Mouse (Mus musculus): ENCODE measurements around the gene Mycbpap. TPM values are rescaled to one million over a fixed set of nuclear protein-coding genes. Genes with fewer than 3 reads are reported as not detected.

The Mycbpap gene
- polyA plus RNA-seq (2016; fragmentation: Nextera tagmentation; extraction: Ambion mirVana), result 3.7 and 3.8 TPM in 2 replicates

DNA sequence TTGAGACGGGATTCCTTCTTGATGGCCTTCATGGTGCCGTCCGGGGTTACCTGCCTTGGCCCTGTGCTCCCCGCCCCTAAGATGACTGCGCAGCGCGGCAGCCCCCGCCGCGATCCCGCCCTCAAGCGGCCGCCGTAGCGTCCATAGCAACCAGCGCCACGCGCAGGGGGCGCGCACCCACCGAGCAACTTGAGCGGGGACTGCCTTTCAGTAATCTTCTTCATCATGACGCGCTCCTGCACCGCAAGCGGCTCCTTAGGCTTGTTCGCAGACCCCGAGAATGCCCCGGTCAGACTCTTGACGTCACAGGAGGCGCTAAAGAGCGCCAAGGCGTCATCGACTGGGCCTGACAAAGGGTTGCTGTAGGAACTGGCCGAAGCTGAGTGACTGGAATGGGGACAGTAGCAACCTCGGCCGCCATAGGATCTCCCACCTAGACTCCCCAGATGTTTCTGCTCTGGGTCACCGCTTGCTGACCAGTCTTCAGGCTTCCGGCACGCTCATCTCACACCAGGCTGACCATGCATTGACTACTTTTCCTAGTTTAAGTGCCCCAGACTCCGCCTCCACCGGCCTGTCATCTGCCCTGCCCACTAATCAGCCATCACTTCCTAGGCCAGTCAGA, at the start of gene Mycbpap:
Mycbpap (minus strand) TSS at position 524 of the 625 bp plus-strand sequence.
- peaks cover 9% of the 10 kb centered on the region; the same call in 1 of the 2 replicates for H3K27me3 ChIP-seq
- H3K9ac ChIP-seq, result peak within 1 kb of the TSS; percentile 71
- no peaks in the 10 kb centered on the region for H3K36me3 ChIP-seq (replicated peaks)
- H3K4me2 ChIP-seq, result peak within 1 kb of the TSS; percentile 92
- peak within 1 kb of the TSS; percentile 59 for H3K4me3 ChIP-seq (replicated peaks)
- 1% methylated on average over 42 of the region's 42 CpGs for WGBS
- no peaks in the 10 kb centered on the region for H3K9me3 ChIP-seq
- peaks cover 18% of the 10 kb centered on the region for H3K4me1 ChIP-seq
- no peak within 1 kb of the TSS for H3K27ac ChIP-seq
- peak; percentile 75 for ATAC-seq (ENCODE audit: low FRiP score)

GRCm38 (mm10) chr11:94570612-94571011, 49.1 kb upstream of the Mycbpap start:
- no peak for ATAC-seq (ENCODE audit: low FRiP score)
- Histone ChIP-seq H3K36me3 (replicated peaks) (no peaks in the 10 kb centered on the region), H3K27ac (no peak overlapping the region), H3K9me3 (no peaks in the 10 kb centered on the region), H3K4me1 (no peaks in the 10 kb centered on the region), H3K27me3 (peaks cover 10% of the 10 kb centered on the region), H3K9ac (no peak overlapping the region), H3K4me2 (no peak overlapping the region), H3K4me3 (replicated peaks) (no peak overlapping the region)
- WGBS, result 48% methylated on average over 9 of the region's 9 CpGs

- no peak overlapping the region for H3K27ac ChIP-seq
- H3K4me2 ChIP-seq, result no peak overlapping the region
- WGBS, result 90% methylated on average over 7 of the region's 7 CpGs
- H3K9me3 ChIP-seq, result no peaks in the 10 kb centered on the region
- H3K4me3 ChIP-seq (replicated peaks), result no peak overlapping the region
- H3K9ac ChIP-seq, result no peak overlapping the region
- H3K4me1 ChIP-seq, result peaks cover 18% of the 10 kb centered on the region
- no peaks in the 10 kb centered on the region for H3K36me3 ChIP-seq (replicated peaks)
- H3K27me3 ChIP-seq, result peaks cover 37% of the 10 kb centered on the region
- ATAC-seq (ENCODE audit: low FRiP score), result no peak
Measured at GRCm38 (mm10) chr11:94567326-94567725, 45.8 kb upstream of the Mycbpap start.

DNA sequence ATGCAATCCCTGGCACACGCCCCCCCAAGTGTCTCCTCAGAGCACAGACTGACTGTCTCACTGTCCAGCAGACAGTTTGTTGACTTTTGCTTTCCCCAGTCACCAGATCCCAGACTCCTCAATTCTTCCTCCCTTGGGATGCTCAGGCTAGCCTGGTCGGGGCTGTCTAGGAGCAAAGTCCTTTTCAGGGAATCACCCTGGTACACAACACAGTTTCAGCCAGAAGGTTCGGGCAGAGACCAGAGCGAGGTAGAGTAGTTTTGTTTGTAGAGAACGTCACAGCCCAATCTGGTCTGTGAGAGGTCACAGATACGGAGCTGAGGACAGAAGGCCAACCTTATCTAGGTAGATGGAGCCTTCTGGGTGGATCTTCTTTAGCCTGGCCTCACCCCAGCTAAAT, 45.0 kb upstream of the Mycbpap start:
- Histone ChIP-seq H3K27ac (no peak overlapping the region), H3K4me2 (no peak overlapping the region), H3K4me3 (replicated peaks) (no peak overlapping the region), H3K27me3 (peaks cover 37% of the 10 kb centered on the region), H3K9me3 (no peaks in the 10 kb centered on the region), H3K4me1 (peaks cover 18% of the 10 kb centered on the region), H3K9ac (no peak overlapping the region), H3K36me3 (replicated peaks) (no peaks in the 10 kb centered on the region)
- WGBS, result 82% methylated on average over 6 of the region's 6 CpGs
- no peak for ATAC-seq (ENCODE audit: low FRiP score)

DNA sequence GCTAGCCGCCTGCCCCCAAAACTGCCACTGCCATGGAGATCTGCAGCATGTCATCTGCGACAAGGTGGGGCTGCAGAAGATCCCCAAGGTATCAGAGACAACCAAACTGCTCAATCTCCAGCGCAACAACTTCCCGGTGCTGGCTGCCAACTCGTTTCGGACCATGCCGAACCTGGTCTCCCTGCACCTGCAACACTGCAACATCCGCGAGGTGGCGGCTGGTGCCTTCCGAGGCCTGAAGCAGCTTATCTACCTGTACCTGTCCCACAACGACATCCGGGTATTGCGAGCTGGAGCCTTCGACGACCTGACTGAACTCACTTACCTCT, 43.6 kb upstream of the Mycbpap start:
- Histone ChIP-seq H3K36me3 (replicated peaks) (no peaks in the 10 kb centered on the region), H3K4me3 (replicated peaks) (peak overlapping the region; percentile 25), H3K27me3 (peaks cover 37% of the 10 kb centered on the region), H3K9ac (peak overlapping the region; percentile 18; the same call in 1 of the 2 replicates), H3K4me1 (peaks cover 18% of the 10 kb centered on the region), H3K9me3 (no peaks in the 10 kb centered on the region), H3K4me2 (peak overlapping the region; percentile 51), H3K27ac (no peak overlapping the region)
- WGBS, result 11% methylated on average over 16 of the region's 16 CpGs
- ATAC-seq (ENCODE audit: low FRiP score), result no peak

- no peaks in the 10 kb centered on the region for H3K9me3 ChIP-seq
- peak within 1 kb of the TSS; percentile 51 for H3K4me2 ChIP-seq
- ATAC-seq (ENCODE audit: low FRiP score), result no peak
- H3K4me1 ChIP-seq, result peaks cover 18% of the 10 kb centered on the region
- WGBS, result 2% methylated on average over 35 of the region's 35 CpGs
- no peak within 1 kb of the TSS for H3K27ac ChIP-seq
- H3K27me3 ChIP-seq, result peaks cover 37% of the 10 kb centered on the region
- H3K9ac ChIP-seq, result peak within 1 kb of the TSS; percentile 18
- H3K4me3 ChIP-seq (replicated peaks), result peak within 1 kb of the TSS; percentile 25
- no peaks in the 10 kb centered on the region for H3K36me3 ChIP-seq (replicated peaks)
Measured at GRCm38 (mm10) chr11:94564437-94565150, 43.1 kb upstream of the Mycbpap start, which contains the start of gene Chad. Gene Chad (plus strand): TSS chr11:94565047.

DNA sequence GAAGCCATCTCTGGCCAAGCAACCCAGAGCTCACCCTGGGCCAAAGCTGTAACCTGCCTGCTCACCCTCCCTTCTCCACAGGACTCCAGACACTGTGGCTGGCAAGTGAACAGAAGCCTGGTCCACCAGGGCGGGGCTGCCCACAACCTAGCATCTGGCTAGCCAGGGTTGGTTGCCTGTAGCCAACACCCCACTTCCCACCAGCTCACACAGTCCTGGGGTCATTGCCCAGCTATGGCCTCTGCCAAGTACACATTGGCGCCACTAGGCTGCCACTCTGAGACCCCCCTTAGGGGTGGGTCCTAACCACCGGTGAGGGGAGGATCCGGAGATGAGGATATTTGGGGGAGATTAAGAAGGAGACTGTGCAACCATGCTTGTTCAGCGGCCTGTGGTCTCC, 42.3 kb upstream of the Mycbpap start:
- H3K4me3 ChIP-seq (replicated peaks), result no peak overlapping the region
- 51% methylated on average over 5 of the region's 5 CpGs for WGBS

GRCm38 (mm10) chr11:94563383-94563782, 41.8 kb upstream of the Mycbpap start:
- H3K36me3 ChIP-seq (replicated peaks), result no peaks in the 10 kb centered on the region
- no peak overlapping the region for H3K9ac ChIP-seq
- H3K4me3 ChIP-seq (replicated peaks), result no peak overlapping the region
- no peak overlapping the region for H3K4me2 ChIP-seq
- peaks cover 18% of the 10 kb centered on the region for H3K4me1 ChIP-seq
- ATAC-seq (ENCODE audit: low FRiP score), result no peak
- H3K9me3 ChIP-seq, result no peaks in the 10 kb centered on the region
- H3K27ac ChIP-seq, result no peak overlapping the region
- WGBS, result 97% methylated on average over 5 of the region's 5 CpGs
- H3K27me3 ChIP-seq, result peaks cover 37% of the 10 kb centered on the region

More for the DNA sequence above, 42.3 kb upstream of the Mycbpap start:
- H3K9ac ChIP-seq, result no peak overlapping the region
- peak overlapping the region; percentile 51 for H3K4me2 ChIP-seq
- no peaks in the 10 kb centered on the region for H3K9me3 ChIP-seq
- ATAC-seq (ENCODE audit: low FRiP score), result peak; percentile 46; the same call in 1 of the 2 replicates
- no peak overlapping the region for H3K27ac ChIP-seq
- no peaks in the 10 kb centered on the region for H3K36me3 ChIP-seq (replicated peaks)
- H3K27me3 ChIP-seq, result peaks cover 37% of the 10 kb centered on the region
- H3K4me1 ChIP-seq, result peaks cover 18% of the 10 kb centered on the region

GRCm38 (mm10) chr11:94558226-94558625, 36.7 kb upstream of the Mycbpap start:
- no peak for ATAC-seq (ENCODE audit: low FRiP score)
- whole genome bisulfite sequencing, result 88% methylated on average over 3 of the region's 3 CpGs

GRCm38 (mm10) chr11:94550442-94550744, 28.9 kb upstream of the Mycbpap start:
- H3K4me1 ChIP-seq, result peaks cover 7% of the 10 kb centered on the region
- H3K4me2 ChIP-seq, result no peak overlapping the region
- H3K9ac ChIP-seq, result no peak overlapping the region
- H3K36me3 ChIP-seq (replicated peaks), result no peaks in the 10 kb centered on the region
- 91% methylated on average over 5 of the region's 5 CpGs for WGBS
- no peak overlapping the region for H3K4me3 ChIP-seq (replicated peaks)
- no peaks in the 10 kb centered on the region for H3K9me3 ChIP-seq
- 0 out of 2 replicates have a peak, but pooled peaks cover 4% of the 10 kb centered on the region for H3K27me3 ChIP-seq
- no peak for ATAC-seq (ENCODE audit: low FRiP score)
- no peak overlapping the region for H3K27ac ChIP-seq

More at GRCm38 (mm10) chr11:94558226-94558625, 36.7 kb upstream of the Mycbpap start:
- H3K27me3 ChIP-seq, result 0 out of 2 replicates have a peak, but pooled peaks cover 3% of the 10 kb centered on the region
- H3K9me3 ChIP-seq, result no peaks in the 10 kb centered on the region
- no peak overlapping the region for H3K9ac ChIP-seq
- H3K27ac ChIP-seq, result no peak overlapping the region
- no peak overlapping the region for H3K4me2 ChIP-seq
- no peaks in the 10 kb centered on the region; the same call in 1 of the 2 replicates for H3K36me3 ChIP-seq (replicated peaks)
- H3K4me1 ChIP-seq, result no peaks in the 10 kb centered on the region
- H3K4me3 ChIP-seq (replicated peaks), result no peak overlapping the region

- Histone ChIP-seq H3K9me3 (no peaks in the 10 kb centered on the region), H3K4me2 (no peak overlapping the region), H3K36me3 (replicated peaks) (no peaks in the 10 kb centered on the region), H3K4me1 (peaks cover 7% of the 10 kb centered on the region), H3K27ac (no peak overlapping the region), H3K4me3 (replicated peaks) (no peak overlapping the region), H3K9ac (no peak overlapping the region), H3K27me3 (0 out of 2 replicates have a peak, but pooled peaks cover 4% of the 10 kb centered on the region)
- no peak for ATAC-seq (ENCODE audit: low FRiP score)
- WGBS, result 81% methylated on average over 10 of the region's 10 CpGs
Measured at GRCm38 (mm10) chr11:94549691-94550441, 28.3 kb upstream of the Mycbpap start.
